Mouse (Mus musculus): ENCODE measurements at regions not wholly inside any gene's neighbourhood (a gene's known extent, or its start where the extent isn't known, plus 50 kb on each side); places are given as distances from the start of the nearest gene placed in this dataset.

- H3K9ac ChIP-seq (replicated peaks): no peak overlapping the region
- no peak overlapping the region for H3K4me2 ChIP-seq (replicated peaks)
- no peaks in the 10 kb centered on the region for H3K27me3 ChIP-seq
- no peak for ATAC-seq (replicated peaks)
- H3K4me1 ChIP-seq: no peaks in the 10 kb centered on the region
- H3K36me3 ChIP-seq: no peaks in the 10 kb centered on the region
- no peaks in the 10 kb centered on the region for H3K9me3 ChIP-seq
- H3K27ac ChIP-seq (replicated peaks): no peak overlapping the region
- no peak overlapping the region for H3K4me3 ChIP-seq
Observed at GRCm38 (mm10) chr14:72760123-72760522, 50.3 kb upstream of the Fndc3a start.
